Mouse (Mus musculus) ES-E14 (cell line): ENCODE measurements at regions not wholly inside any gene's neighbourhood (a gene's known extent, or its start where the extent isn't known, plus 50 kb on each side); places are given as distances from the start of the nearest gene placed in this dataset.

Experiments used
- HCFC1 ChIP-seq: IDR thresholded peaks from 2 replicates; pipeline ENCODE4 v1.6.1; 2012; ENCODE audit warnings: low read length, inconsistent platforms, borderline replicate concordance; ENCODE audit not compliant: insufficient read depth
- ZNF384 ChIP-seq: IDR thresholded peaks from 2 replicates; pipeline ENCODE4 v1.6.1; 2012; ENCODE audit warnings: low read depth, low read length, inconsistent platforms

- no peak for TF ChIP-seq HCFC1
- no peak for TF ChIP-seq ZNF384
Observed at GRCm38 (mm10) chr8:8867924-8868323, 177.6 kb upstream of the Arglu1 start.
